Mouse (Mus musculus) retina, postnatal 1 day (tissue): ENCODE measurements around the gene Tmprss7.
A peak's percentile ranks its signal among the peaks of the same experiment; 100 is the strongest.

Source experiments
- DNase-seq: peaks from one replicate; pipeline ENCODE4 v3.0.0-alpha.2; 2012

Gene Tmprss7

GRCm38 (mm10) chr16:45624791-45625190 lies 68.7 kb downstream of the Tmprss7 start:
- no peak for DNase-seq

DNA sequence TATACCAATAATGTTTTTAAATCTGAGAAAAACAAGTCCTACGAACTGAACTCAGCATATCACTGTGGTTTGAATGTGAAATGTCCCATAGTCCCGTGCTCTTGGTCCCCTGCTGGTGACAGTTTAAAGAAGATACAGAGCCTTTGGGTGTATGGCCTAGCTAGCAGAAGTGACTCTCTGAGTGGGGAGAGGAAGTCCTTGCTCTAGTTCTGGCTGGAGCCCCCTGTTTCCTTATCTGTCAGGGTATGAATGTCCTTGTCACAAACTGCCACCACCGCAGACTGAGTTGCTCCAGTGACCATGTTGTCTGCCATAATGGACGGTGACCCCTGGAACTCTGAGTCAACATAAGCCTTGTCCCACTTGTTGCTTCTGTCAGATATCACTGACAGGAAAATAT lies 70.2 kb downstream of the Tmprss7 start:
- DNase-seq = no peak

DNA sequence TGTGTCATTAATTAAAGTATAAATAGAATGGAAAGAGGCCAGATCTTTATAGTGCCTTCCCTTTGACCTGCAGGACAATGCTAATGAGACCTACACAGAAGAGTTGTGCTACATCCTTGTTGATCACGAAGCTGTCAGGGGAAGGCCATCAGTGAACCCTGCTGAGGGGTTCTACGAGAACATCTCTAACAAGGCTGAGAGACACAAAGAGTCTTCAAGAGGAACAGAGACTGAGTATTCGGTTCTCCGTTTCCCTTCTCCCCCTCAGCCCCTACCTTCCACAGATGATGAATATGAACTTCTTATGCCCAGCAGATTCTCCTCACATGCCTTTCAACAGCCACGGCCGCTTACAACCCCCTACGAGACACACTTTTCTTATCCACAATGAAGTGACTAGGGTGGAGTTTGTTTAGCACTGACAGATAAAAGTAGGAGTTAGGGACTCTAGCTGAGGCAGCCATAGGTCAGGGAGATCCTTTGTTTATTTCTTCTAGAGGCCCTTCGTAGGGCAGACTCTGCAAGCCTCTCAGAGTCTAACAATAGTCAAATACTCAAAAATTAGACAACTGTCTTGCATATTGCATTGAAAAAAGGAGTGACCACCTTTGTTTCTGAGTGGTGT lies 73.6 kb downstream of the Tmprss7 start:
- DNase-seq = no peak

GRCm38 (mm10) chr16:45615944-45616343 lies 77.5 kb downstream of the Tmprss7 start:
- no peak for DNase-seq

- no peak for DNase-seq
These were observed 80.2 kb downstream of the Tmprss7 start for GRCm38 (mm10) chr16:45613247-45613646.

DNA sequence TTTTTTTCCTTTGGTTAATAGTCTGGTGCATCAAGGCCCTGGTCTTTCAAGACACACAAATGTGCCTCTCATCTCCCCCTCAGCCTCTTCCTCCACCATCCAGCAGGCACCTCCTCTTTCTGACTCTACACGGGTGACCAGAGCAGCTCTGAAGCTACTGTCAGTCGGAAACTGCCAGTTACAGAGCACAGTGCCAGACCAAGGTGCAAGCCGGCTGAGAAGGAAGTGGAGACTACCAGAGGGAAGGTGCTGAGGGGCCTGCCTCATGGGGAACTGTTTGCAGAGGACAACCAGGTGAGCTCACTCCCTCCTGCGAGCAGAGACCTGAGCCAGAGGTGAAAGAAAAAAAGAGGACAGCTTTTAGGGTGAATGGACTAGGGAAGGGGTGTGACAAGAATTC lies 83.2 kb downstream of the Tmprss7 start, which contains the start of gene Gcsam:
Gcsam (plus strand) TSS at position 114 of the 400 bp plus-strand sequence.
- DNase-seq = no peak

GRCm38 (mm10) chr16:45609300-45609699 lies 84.2 kb downstream of the Tmprss7 start:
- peak; percentile 34 for DNase-seq

- DNase-seq = peak; percentile 23
These were observed 84.9 kb downstream of the Tmprss7 start for GRCm38 (mm10) chr16:45608481-45608954.
